Mouse (Mus musculus) liver, embryonic 14.5 days (tissue): ENCODE measurements around the gene Kcnk15. TPM values are rescaled to one million over a fixed set of nuclear protein-coding genes. Genes with fewer than 3 reads are reported as not detected.

Source experiments
- ATAC-seq: fragments of 200-750 bp; cut with Nextera tagmentation; 2 replicates; pipeline ENCODE4 v1.8.0; 2017; ENCODE audit warnings: moderate number of reproducible peaks, mild to moderate bottlenecking, moderate library complexity; ENCODE audit not compliant: insufficient read depth
- DNase-seq, 3 experiments: peaks; one replicate each; pipeline ENCODE4 v3.0.0-alpha.2; 2012 to 2013; ENCODE audit warnings: low read depth in 3 of 3, low spot score in 3 of 3
- H3K27ac ChIP-seq: fragments of 300-500 bp; sonication (generic); 2 replicates; pipeline ENCODE4 v1.5.1; 2014; ENCODE audit warnings: moderate library complexity, mild to moderate bottlenecking, control low read depth, inconsistent platforms
- H3K27me3 ChIP-seq: fragments of 300-500 bp; sonication (generic); 2 replicates; pipeline ENCODE4 v1.6.1; 2014; ENCODE audit warnings: mild to moderate bottlenecking, low read length, moderate library complexity; ENCODE audit not compliant: control insufficient read depth, insufficient read depth
- H3K36me3 ChIP-seq: fragments of 300-500 bp; sonication (generic); replicated peaks from 2 replicates; pipeline ENCODE4 v1.6.1; 2014; ENCODE audit warnings: low read depth; ENCODE audit not compliant: control insufficient read depth, insufficient read depth
- H3K4me1 ChIP-seq, 2 experiments: fragments of 200-500 bp in 1 of 2; fragments of 300-500 bp in 1 of 2; sonication (generic) in 1 of 2; replicated peaks; 2 replicates each; pipeline ENCODE4 v1.6.1; 2012 to 2014; ENCODE audit warnings: antibody characterized with exemption in 1 of 2, inconsistent platforms in 1 of 2, low read length in 1 of 2; ENCODE audit not compliant: control insufficient read depth in 2 of 2, insufficient read depth in 2 of 2
- H3K4me2 ChIP-seq: fragments of 300-500 bp; sonication (generic); 2 replicates; pipeline ENCODE4 v1.6.1; 2014; ENCODE audit warnings: low read depth, mild to moderate bottlenecking, control low read depth, moderate library complexity
- H3K4me3 ChIP-seq, 2 experiments: fragments of 200-500 bp in 1 of 2; fragments of 300-500 bp in 1 of 2; sonication (generic) in 1 of 2; 2 replicates each; pipeline ENCODE4 v1.5.1; 2012 to 2014; ENCODE audit warnings: low read depth in 2 of 2, low read length in 2 of 2, mild to moderate bottlenecking in 2 of 2, control low read depth in 1 of 2, inconsistent platforms in 1 of 2, moderate library complexity in 1 of 2; ENCODE audit not compliant: insufficient read depth in 1 of 2
- H3K9ac ChIP-seq: fragments of 300-500 bp; sonication (generic); replicated peaks from 2 replicates; pipeline ENCODE4 v1.6.1; 2014; ENCODE audit warnings: mild to moderate bottlenecking, control low read depth, moderate library complexity
- H3K9me3 ChIP-seq: fragments of 300-500 bp; sonication (generic); 2 replicates; pipeline ENCODE4 v1.6.1; 2016; ENCODE audit warnings: low read length, mixed read lengths; ENCODE audit not compliant: control insufficient read depth
- CTCF ChIP-seq: IDR thresholded peaks from 2 replicates; pipeline ENCODE4 v1.5.1; 2016; ENCODE audit warnings: antibody characterized with exemption, low read depth, control low read depth
- EP300 ChIP-seq: IDR thresholded peaks from 2 replicates; pipeline ENCODE4 v1.6.1; 2016; ENCODE audit warnings: antibody characterized with exemption, low read depth
- WGBS: fragments of 180-500 bp; shearing (Covaris S2); extraction: QIAGEN DNeasy Blood & Tissue Kit; methylation state at CpG from one replicate; pipeline ENCODE4 v1.1.7; 2014; ENCODE audit not compliant: insufficient replicate concordance; 5-methylcytosine and 5-hydroxymethylcytosine counted together
- polyA plus RNA-seq, 2 experiments: library from polyadenylated mRNA; depleted of rRNA in 1 of 2; stranded (reverse) in 1 of 2; unstranded in 1 of 2; fragments of >200 nt; fragmentation: Nextera tagmentation in 1 of 2; extraction: Ambion mirVana in 1 of 2; gene quantifications; 2 replicates each; pipeline versions ENCODE4 v1.2.1 to v1.2.3; 2012 to 2014

Kcnk15 gene
- polyA plus RNA-seq, 2 experiments = not detected

- H3K4me2 ChIP-seq = no peak overlapping the region
- no peaks in the 10 kb centered on the region for H3K36me3 ChIP-seq
- ATAC-seq (no peak), DNase-seq (no peak)
- no peaks in the 10 kb centered on the region for H3K9me3 ChIP-seq
- no peak overlapping the region for H3K9ac ChIP-seq
- no peak for TF ChIP-seq EP300
- no peak for TF ChIP-seq CTCF
- H3K27ac ChIP-seq = no peak overlapping the region
- H3K4me1 ChIP-seq = no peaks in the 10 kb centered on the region
- WGBS = 62% methylated on average over 9 of the region's 9 CpGs
- no peak overlapping the region for H3K4me3 ChIP-seq
- H3K27me3 ChIP-seq = no peaks in the 10 kb centered on the region
Measured at GRCm38 (mm10) chr2:163814739-163815465, 38.5 kb upstream of the Kcnk15 start.

- ATAC-seq (no peak), DNase-seq (no peak)
- Histone ChIP-seq H3K27me3 (no peaks in the 10 kb centered on the region), H3K4me1 (no peaks in the 10 kb centered on the region), H3K36me3 (no peaks in the 10 kb centered on the region), H3K4me3 (no peak within 1 kb of the TSS), H3K27ac (no peak within 1 kb of the TSS), H3K9me3 (no peaks in the 10 kb centered on the region), H3K4me2 (no peak within 1 kb of the TSS), H3K9ac (no peak within 1 kb of the TSS)
- TF ChIP-seq CTCF (no peak), EP300 (no peak)
- 39% methylated on average over 4 of the region's 4 CpGs for WGBS
Measured at GRCm38 (mm10) chr2:163820607-163821006, 32.8 kb upstream of the Kcnk15 start, which contains the start of gene Ccn5. TSS of gene Ccn5 (plus strand) at chr2:163820861.

- DNase-seq (no peak), ATAC-seq (no peak)
- WGBS = 5% methylated on average over 4 of the region's 4 CpGs
Measured at GRCm38 (mm10) chr2:163823248-163823647, 30.2 kb upstream of the Kcnk15 start.

GRCm38 (mm10) chr2:163823771-163824170 lies 29.7 kb upstream of the Kcnk15 start:
- DNase-seq = peak in 1 of 3 experiments; percentile 7
- WGBS = 41% methylated on average over 11 of the region's 11 CpGs
- TF ChIP-seq CTCF (no peak), EP300 (no peak)
- H3K36me3 ChIP-seq = no peaks in the 10 kb centered on the region
- no peak overlapping the region for H3K9ac ChIP-seq
- H3K4me1 ChIP-seq = no peaks in the 10 kb centered on the region
- H3K4me3 ChIP-seq = no peak overlapping the region
- H3K27ac ChIP-seq = no peak overlapping the region
- H3K4me2 ChIP-seq = peak overlapping the region; percentile 13; the same call in 1 of the 2 replicates
- H3K27me3 ChIP-seq = no peaks in the 10 kb centered on the region
- H3K9me3 ChIP-seq = no peaks in the 10 kb centered on the region
- peak; percentile 57; the same call in 1 of the 2 replicates for ATAC-seq

More at GRCm38 (mm10) chr2:163823248-163823647, 30.2 kb upstream of the Kcnk15 start:
- no peaks in the 10 kb centered on the region for H3K9me3 ChIP-seq
- H3K36me3 ChIP-seq = no peaks in the 10 kb centered on the region
- H3K4me3 ChIP-seq = no peak overlapping the region
- H3K27me3 ChIP-seq = no peaks in the 10 kb centered on the region
- H3K4me2 ChIP-seq = 0 out of 2 replicates have a peak overlapping the region, but pooled peaks have one; percentile 13
- no peak overlapping the region for H3K9ac ChIP-seq
- H3K27ac ChIP-seq = no peak overlapping the region
- TF ChIP-seq EP300 (no peak), CTCF (peak; percentile 95)
- H3K4me1 ChIP-seq = no peaks in the 10 kb centered on the region

- Histone ChIP-seq H3K27ac (no peak overlapping the region), H3K4me1 (no peaks in the 10 kb centered on the region), H3K9me3 (no peaks in the 10 kb centered on the region), H3K9ac (no peak overlapping the region), H3K4me3 (no peak overlapping the region), H3K27me3 (no peaks in the 10 kb centered on the region), H3K4me2 (no peak overlapping the region), H3K36me3 (no peaks in the 10 kb centered on the region)
- 50% methylated on average over 1 of the region's 1 CpGs for WGBS
- TF ChIP-seq CTCF = no peak
- TF ChIP-seq EP300 = no peak
- no peak for ATAC-seq
- DNase-seq = no peak
Measured at GRCm38 (mm10) chr2:163825861-163826260, 27.6 kb upstream of the Kcnk15 start.
